ENCODE assay signal across 22 mouse cellular contexts in the genomic region with DNA sequence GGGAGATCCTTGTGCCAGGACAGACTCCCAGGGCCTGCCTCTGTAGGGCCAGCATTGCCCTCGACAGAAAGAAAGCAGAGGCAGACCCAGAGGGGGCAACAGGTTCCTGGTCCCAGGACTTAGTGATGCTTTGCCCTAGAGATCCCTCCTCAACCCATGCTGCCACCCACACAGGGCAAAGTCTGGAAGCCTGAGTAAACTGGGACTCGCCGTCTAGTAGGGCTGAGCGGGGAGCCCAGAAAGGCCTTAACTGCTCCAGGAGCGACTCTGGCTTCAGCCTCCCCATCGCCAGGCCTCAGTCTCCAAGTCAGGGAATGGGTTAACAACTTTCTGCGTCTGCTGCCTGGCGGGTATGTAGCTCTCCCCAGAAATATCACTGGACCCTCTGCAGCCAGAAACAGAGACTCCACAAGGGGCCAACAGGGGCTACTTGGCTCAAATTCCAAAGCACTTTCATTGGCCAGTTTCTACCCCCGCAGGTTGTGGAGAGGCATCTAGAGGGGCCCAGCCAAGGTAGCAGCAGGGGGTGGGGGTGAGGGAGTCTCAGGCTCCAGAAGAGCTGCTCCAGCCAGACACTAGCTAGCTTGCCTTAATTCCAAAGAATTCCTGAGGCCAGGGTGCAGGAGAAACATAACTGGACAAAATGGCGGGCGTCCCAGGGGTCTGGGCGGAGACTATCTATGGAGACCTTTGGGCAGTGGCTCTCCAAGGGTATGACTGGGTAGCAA. TPM values are rescaled to one million over a fixed set of nuclear protein-coding genes. Genes with fewer than 3 reads are reported as not detected.
DNase-seq lines count a peak whose midpoint lies in the region; ATAC-seq and TF ChIP-seq lines count a peak whose summit lies in the region.
"Had no signal": no experiment of that assay in that cellular context is flagged by ENCODE, and none has a peak within 500 bp of the region (broad histone marks: within the 10 kb centered on the region; RNA-seq: fewer than 3 reads in every experiment).

No protein-coding gene starts in this region.

- WGBS in cerebellum, adult 2 months, result 77% methylated on average over 12 of the region's 12 CpGs
- 88% methylated on average over 12 of the region's 12 CpGs for WGBS in limb, embryonic 12.5 days
- 85% methylated on average over 12 of the region's 12 CpGs for WGBS in limb, embryonic 10.5 days

- TF ChIP-seq CTCF in cerebellum, adult 2 months (IDR thresholded peaks at IDR 0.05; ENCODE audit: borderline replicate concordance, insufficient read depth, low read depth, low read length), result no peak
- no peak for TF ChIP-seq CTCF in E14TG2a.4 (conservative IDR thresholded peaks at IDR 0.05; ENCODE audit: low read length)

- H3K4me3 ChIP-seq in cerebellum, adult 2 months (replicated peaks; ENCODE audit: insufficient read depth, low read depth, low read length), result no peak overlapping the region
- no peak overlapping the region for H3K4me3 ChIP-seq in limb, embryonic 12.5 days (replicated peaks)
- no peak overlapping the region for H3K4me3 ChIP-seq in limb, embryonic 10.5 days
- H3K4me3 ChIP-seq in E14TG2a.4 (replicated peaks; ENCODE audit: low read length), result 0 out of 2 replicates have a peak overlapping the region, but pooled peaks have one; percentile 7
- H3K4me3 ChIP-seq: embryonic facial prominence, embryonic 13.5 days; embryonic facial prominence, embryonic 15.5 days; erythroblast, embryonic 14.5 days; forebrain, embryonic 10.5 days; forebrain, embryonic 12.5 days had no signal

- H3K4me1 ChIP-seq in cerebellum, adult 2 months (ENCODE audit: control insufficient read depth, insufficient read depth, low read length), result peaks cover 19% of the 10 kb centered on the region
- H3K4me1 ChIP-seq in limb, embryonic 12.5 days (replicated peaks), result no peaks in the 10 kb centered on the region
- H3K4me1 ChIP-seq in limb, embryonic 10.5 days, result peaks cover 16% of the 10 kb centered on the region
- H3K4me1 ChIP-seq in E14TG2a.4 (replicated peaks; ENCODE audit: low read depth, low read length), result peaks cover 57% of the 10 kb centered on the region
- H3K4me1 ChIP-seq: embryonic facial prominence, embryonic 15.5 days had no signal

- DNase-seq in cerebellum, adult 2 months, result peak; percentile 28 to 36
- no peak for DNase-seq in cerebellum, adult 9-10 months
- peak; percentile 32 to 53 for DNase-seq in cerebellum, postnatal 25 days
- DNase-seq in cerebellum, adult 9-11 months, result no peak
- DNase-seq in limb, embryonic 10.5 days (ENCODE audit: low spot score), result no peak
- DNase-seq: adrenal gland, postnatal 25 days; B cell, adult 2 months; embryo, embryonic 11 days had no signal

- no peaks in the 10 kb centered on the region for H3K27me3 ChIP-seq in cerebellum, adult 2 months (ENCODE audit: control insufficient read depth, insufficient read depth, low read length)
- H3K27me3 ChIP-seq in limb, embryonic 12.5 days, result no peaks in the 10 kb centered on the region
- no peaks in the 10 kb centered on the region for H3K27me3 ChIP-seq in limb, embryonic 10.5 days (ENCODE audit: low read depth, poor library complexity, severe bottlenecking)
- H3K27me3 ChIP-seq in E14TG2a.4 (ENCODE audit: insufficient read depth, low read length), result peaks cover 16% of the 10 kb centered on the region
- H3K27me3 ChIP-seq: CH12.LX; embryonic facial prominence, embryonic 13.5 days; embryonic facial prominence, embryonic 15.5 days; forebrain, embryonic 12.5 days had no signal

- H3K9me3 ChIP-seq in limb, embryonic 12.5 days, result peaks cover 3% of the 10 kb centered on the region; the same call in 1 of the 2 replicates
- no peaks in the 10 kb centered on the region for H3K9me3 ChIP-seq in limb, embryonic 10.5 days (replicated peaks)
- H3K9me3 ChIP-seq in E14TG2a.4 (ENCODE audit: low read length), result no peaks in the 10 kb centered on the region
- H3K9me3 ChIP-seq: embryonic facial prominence, embryonic 13.5 days; embryonic facial prominence, embryonic 15.5 days; forebrain, embryonic 12.5 days had no signal

- ATAC-seq in limb, embryonic 12.5 days (ENCODE audit: insufficient number of reproducible peaks, insufficient read depth, low FRiP score, low TSS enrichment, low read depth), result no peak
- ATAC-seq: CD4-positive, CD25-positive, alpha-beta regulatory T cell, adult 4 months; forebrain, embryonic 14.5 days; forebrain, embryonic 16.5 days had no signal

- TF ChIP-seq POLR2A in cerebellum, adult 2 months (IDR thresholded peaks at IDR 0.05; ENCODE audit: borderline replicate concordance, insufficient read depth, low read length), result no peak

- no peaks in the 10 kb centered on the region for H3K36me3 ChIP-seq in limb, embryonic 12.5 days
- no peaks in the 10 kb centered on the region for H3K36me3 ChIP-seq in limb, embryonic 10.5 days
- H3K36me3 ChIP-seq in E14TG2a.4 (ENCODE audit: insufficient read depth, low read length), result no peaks in the 10 kb centered on the region
- H3K36me3 ChIP-seq: embryonic facial prominence, embryonic 13.5 days; embryonic facial prominence, embryonic 15.5 days; forebrain, embryonic 10.5 days had no signal

- H3K9ac ChIP-seq in limb, embryonic 12.5 days (replicated peaks), result no peak overlapping the region
- H3K9ac ChIP-seq: embryonic facial prominence, embryonic 13.5 days; embryonic facial prominence, embryonic 15.5 days; forebrain, embryonic 12.5 days had no signal

- H3K27ac ChIP-seq in cerebellum, adult 2 months (ENCODE audit: insufficient read depth, low read length), result no peak overlapping the region
- peak overlapping the region; percentile 29; the same call in 1 of the 2 replicates for H3K27ac ChIP-seq in limb, embryonic 12.5 days
- no peak overlapping the region for H3K27ac ChIP-seq in limb, embryonic 10.5 days
- H3K27ac ChIP-seq: embryonic facial prominence, embryonic 13.5 days; embryonic facial prominence, embryonic 15.5 days; forebrain, embryonic 12.5 days had no signal

- no peak overlapping the region for H3K4me2 ChIP-seq in limb, embryonic 12.5 days
- H3K4me2 ChIP-seq: embryonic facial prominence, embryonic 13.5 days; embryonic facial prominence, embryonic 15.5 days; forebrain, embryonic 12.5 days had no signal

RNA-seq across cellular contexts. Expression of a gene that starts 23.9 kb away (rescaled TPM):
- polyA plus RNA-seq in cerebellum, adult 2 months (2012; rRNA removed), result 51.3 and 63.2 TPM in 2 replicates
- polyA plus RNA-seq in limb, embryonic 12.5 days (2016; fragmentation: Nextera tagmentation; extraction: Ambion mirVana), result not detected in 2 replicates
- not detected in 2 replicates for polyA plus RNA-seq in limb, embryonic 10.5 days (2016; fragmentation: Nextera tagmentation; extraction: Ambion mirVana)
- polyA plus RNA-seq: adrenal gland, adult 2 months; brain, embryonic 14.5 days; embryonic facial prominence, embryonic 11.5 days; embryonic facial prominence, embryonic 13.5 days; embryonic facial prominence, embryonic 15.5 days; erythroblast, embryonic 14.5 days; forebrain, embryonic 10.5 days; forebrain, embryonic 12.5 days; forebrain, embryonic 14.5 days; forebrain, embryonic 16.5 days had no signal

RNA-seq across cellular contexts. Expression of a gene that starts 33.7 kb away (rescaled TPM):
- polyA plus RNA-seq in cerebellum, adult 2 months (2012; rRNA removed), result 15.0 and 16.7 TPM in 2 replicates
- 16.6 and 17.3 TPM in 2 replicates for polyA plus RNA-seq in limb, embryonic 12.5 days (2016; fragmentation: Nextera tagmentation; extraction: Ambion mirVana)
- polyA plus RNA-seq in limb, embryonic 10.5 days (2016; fragmentation: Nextera tagmentation; extraction: Ambion mirVana), result 13.6 and 16.4 TPM in 2 replicates

RNA-seq across cellular contexts. Expression of a gene that starts 37.9 kb away (rescaled TPM):
- polyA plus RNA-seq in cerebellum, adult 2 months (2012; rRNA removed), result 42.9 and 44.1 TPM in 2 replicates
- polyA plus RNA-seq in limb, embryonic 12.5 days (2016; fragmentation: Nextera tagmentation; extraction: Ambion mirVana), result 14.0 and 15.5 TPM in 2 replicates
- 12.7 and 15.5 TPM in 2 replicates for polyA plus RNA-seq in limb, embryonic 10.5 days (2016; fragmentation: Nextera tagmentation; extraction: Ambion mirVana)

Comparison
In these comparisons a context has a peak if more than half of its experiments do, and no peak if none do; other contexts are left out.
1. DNase-seq: peak in cerebellum, adult 2 months (2 of 2) and cerebellum, postnatal 25 days (2 of 2); none in cerebellum, adult 9-10 months (single experiment), cerebellum, adult 9-11 months (single experiment) and limb, embryonic 10.5 days (single experiment).
2. RNA of a gene that starts 23.9 kb away (polyA plus RNA-seq): 51.3 to 63.2 TPM in cerebellum, adult 2 months; not detected in limb, embryonic 12.5 days and not detected in limb, embryonic 10.5 days; every median in the first group is over 10 times any median in the second.